Mouse (Mus musculus) heart, embryonic 11.5 days (tissue): ENCODE measurements around the gene Sema3b. TPM values are rescaled to one million over a fixed set of nuclear protein-coding genes. Genes with fewer than 3 reads are reported as not detected.

Source experiments
- ATAC-seq: fragments of 200-750 bp; cut with Nextera tagmentation; replicated peaks from 2 replicates; pipeline ENCODE4 v1.8.0; 2017; ENCODE audit warnings: moderate library complexity; ENCODE audit not compliant: insufficient number of reproducible peaks, low FRiP score, low TSS enrichment
- H3K27ac ChIP-seq: fragments of 300-500 bp; sonication (generic); 2 replicates; pipeline ENCODE4 v1.5.1; 2014; ENCODE audit warnings: mild to moderate bottlenecking, low read depth, low read length
- H3K27me3 ChIP-seq: fragments of 300-500 bp; sonication (generic); 2 replicates; pipeline ENCODE4 v1.6.1; 2014; ENCODE audit warnings: mild to moderate bottlenecking, low read length, mixed read lengths; ENCODE audit not compliant: control insufficient read depth, insufficient read depth
- H3K36me3 ChIP-seq: fragments of 300-500 bp; sonication (generic); 2 replicates; pipeline ENCODE4 v1.6.1; 2014; ENCODE audit warnings: mild to moderate bottlenecking, low read length, moderate library complexity, mixed read lengths; ENCODE audit not compliant: control insufficient read depth, insufficient read depth
- H3K4me1 ChIP-seq: fragments of 300-500 bp; sonication (generic); 2 replicates; pipeline ENCODE4 v1.6.1; 2014; ENCODE audit warnings: low read length; ENCODE audit not compliant: control insufficient read depth, insufficient read depth
- H3K4me2 ChIP-seq: fragments of 300-500 bp; sonication (generic); 2 replicates; pipeline ENCODE4 v1.6.1; 2014; ENCODE audit warnings: mild to moderate bottlenecking, moderate library complexity
- H3K4me3 ChIP-seq: fragments of 300-500 bp; sonication (generic); 2 replicates; pipeline ENCODE4 v1.5.1; 2014; ENCODE audit warnings: low read depth, low read length
- H3K9ac ChIP-seq: fragments of 300-500 bp; sonication (generic); 2 replicates; pipeline ENCODE4 v1.6.1; 2014; ENCODE audit warnings: mild to moderate bottlenecking, low read depth, low read length, moderate library complexity
- H3K9me3 ChIP-seq: fragments of 300-500 bp; sonication (generic); replicated peaks from 2 replicates; pipeline ENCODE4 v1.6.1; 2016; ENCODE audit warnings: low read length; ENCODE audit not compliant: control insufficient read depth
- WGBS: fragments of 180-500 bp; shearing (Covaris S2); extraction: QIAGEN DNeasy Blood & Tissue Kit; methylation state at CpG from one replicate; pipeline ENCODE4 v1.1.7; 2014; ENCODE audit not compliant: insufficient replicate concordance; 5-methylcytosine and 5-hydroxymethylcytosine counted together
- polyA plus RNA-seq: library from polyadenylated mRNA; unstranded; fragments of >200 nt; fragmentation: Nextera tagmentation; extraction: Ambion mirVana; gene quantifications from 2 replicates; pipeline ENCODE4 v1.2.1, GENCODE M21; 2014

The Sema3b gene
- polyA plus RNA-seq, 1 experiment from 2014 or later = 5.1 TPM

GRCm38 (mm10) chr9:107646975-107647374 lies 37.9 kb upstream of the Sema3b start:
- Histone ChIP-seq H3K9me3 (no peaks in the 10 kb centered on the region), H3K27me3 (no peaks in the 10 kb centered on the region), H3K27ac (no peak overlapping the region), H3K4me2 (no peak overlapping the region), H3K36me3 (no peaks in the 10 kb centered on the region), H3K4me3 (no peak overlapping the region), H3K4me1 (peaks cover 9% of the 10 kb centered on the region), H3K9ac (no peak overlapping the region)
- 77% methylated on average over 6 of the region's 6 CpGs for WGBS
- ATAC-seq = no peak

GRCm38 (mm10) chr9:107645577-107645976 lies 36.5 kb upstream of the Sema3b start:
- Histone ChIP-seq H3K36me3 (no peaks in the 10 kb centered on the region), H3K4me3 (no peak overlapping the region), H3K9me3 (no peaks in the 10 kb centered on the region), H3K9ac (no peak overlapping the region), H3K27ac (no peak overlapping the region), H3K27me3 (no peaks in the 10 kb centered on the region), H3K4me2 (no peak overlapping the region; the same call in 1 of the 2 replicates), H3K4me1 (peaks cover 3% of the 10 kb centered on the region)
- no peak for ATAC-seq
- WGBS = 11% methylated on average over 5 of the region's 5 CpGs

- Histone ChIP-seq H3K9ac (peak overlapping the region; percentile 58), H3K9me3 (no peaks in the 10 kb centered on the region), H3K36me3 (no peaks in the 10 kb centered on the region), H3K27ac (no peak overlapping the region), H3K4me1 (no peaks in the 10 kb centered on the region), H3K4me3 (no peak overlapping the region), H3K27me3 (no peaks in the 10 kb centered on the region), H3K4me2 (peak overlapping the region; percentile 74)
- WGBS = 49% methylated on average over 7 of the region's 7 CpGs
- no peak for ATAC-seq
Observed at GRCm38 (mm10) chr9:107645153-107645510, 36.1 kb upstream of the Sema3b start.

- peak overlapping the region; percentile 37 for H3K4me3 ChIP-seq
- H3K27me3 ChIP-seq = no peaks in the 10 kb centered on the region
- no peaks in the 10 kb centered on the region for H3K36me3 ChIP-seq
- H3K4me1 ChIP-seq = no peaks in the 10 kb centered on the region
- ATAC-seq = peak; percentile 53
- WGBS = 5% methylated on average over 35 of the region's 35 CpGs
- H3K4me2 ChIP-seq = peak overlapping the region; percentile 74
- H3K9ac ChIP-seq = peak overlapping the region; percentile 72
- H3K9me3 ChIP-seq = no peaks in the 10 kb centered on the region
- H3K27ac ChIP-seq = peak overlapping the region; percentile 54; the same call in 1 of the 2 replicates
Observed at GRCm38 (mm10) chr9:107644495-107645152, 35.6 kb upstream of the Sema3b start.

GRCm38 (mm10) chr9:107643544-107644214 lies 34.6 kb upstream of the Sema3b start:
- Histone ChIP-seq H3K9me3 (no peaks in the 10 kb centered on the region), H3K27me3 (no peaks in the 10 kb centered on the region), H3K9ac (no peak overlapping the region), H3K4me3 (no peak overlapping the region), H3K4me2 (peak overlapping the region; percentile 74), H3K36me3 (no peaks in the 10 kb centered on the region), H3K4me1 (no peaks in the 10 kb centered on the region), H3K27ac (no peak overlapping the region)
- no peak for ATAC-seq
- 88% methylated on average over 13 of the region's 13 CpGs for WGBS

GRCm38 (mm10) chr9:107641666-107642065 lies 32.6 kb upstream of the Sema3b start:
- ATAC-seq = no peak
- no peak overlapping the region for H3K27ac ChIP-seq
- H3K4me2 ChIP-seq = no peak overlapping the region
- H3K36me3 ChIP-seq = no peaks in the 10 kb centered on the region
- no peaks in the 10 kb centered on the region for H3K27me3 ChIP-seq
- H3K9me3 ChIP-seq = no peaks in the 10 kb centered on the region
- no peak overlapping the region for H3K4me3 ChIP-seq
- peaks cover 9% of the 10 kb centered on the region for H3K4me1 ChIP-seq
- no peak overlapping the region for H3K9ac ChIP-seq
- WGBS = 57% methylated on average over 8 of the region's 8 CpGs

- H3K27me3 ChIP-seq = no peaks in the 10 kb centered on the region
- no peak overlapping the region for H3K4me2 ChIP-seq
- H3K4me3 ChIP-seq = no peak overlapping the region
- H3K27ac ChIP-seq = no peak overlapping the region
- no peaks in the 10 kb centered on the region for H3K9me3 ChIP-seq
- no peak for ATAC-seq
- H3K36me3 ChIP-seq = no peaks in the 10 kb centered on the region
- peaks cover 19% of the 10 kb centered on the region for H3K4me1 ChIP-seq
- peak overlapping the region; percentile 7; the same call in 1 of the 2 replicates for H3K9ac ChIP-seq
- 25% methylated on average over 8 of the region's 8 CpGs for WGBS
Observed at GRCm38 (mm10) chr9:107640257-107640772, 31.3 kb upstream of the Sema3b start.

GRCm38 (mm10) chr9:107637070-107637469 lies 28.0 kb upstream of the Sema3b start:
- no peaks in the 10 kb centered on the region for H3K9me3 ChIP-seq
- H3K4me1 ChIP-seq = peaks cover 28% of the 10 kb centered on the region
- no peak overlapping the region for H3K4me3 ChIP-seq
- ATAC-seq = no peak
- 29% methylated on average over 7 of the region's 7 CpGs for WGBS
- no peaks in the 10 kb centered on the region for H3K27me3 ChIP-seq
- H3K9ac ChIP-seq = peak overlapping the region; percentile 17; the same call in 1 of the 2 replicates
- 0 out of 2 replicates have a peak overlapping the region, but pooled peaks have one; percentile 7 for H3K27ac ChIP-seq
- H3K4me2 ChIP-seq = peak overlapping the region; percentile 27; the same call in 1 of the 2 replicates
- no peaks in the 10 kb centered on the region for H3K36me3 ChIP-seq
